Mouse (Mus musculus) erythroid progenitor cell, adult 5-6 weeks (primary cell): ENCODE measurements around the gene Cd164l2. TPM values are rescaled to one million over a fixed set of nuclear protein-coding genes. Genes with fewer than 3 reads are reported as not detected.

ENCODE experiments used
- ATAC-seq: replicated peaks from 2 replicates; pipeline ENCODE4 v1.8.0; 2016; ENCODE audit warnings: moderate number of reproducible peaks, mild to moderate bottlenecking, moderate TSS enrichment, inconsistent platforms; ENCODE audit not compliant: poor library complexity, low FRiP score, severe bottlenecking
- total RNA-seq, 2 experiments: library from RNA; stranded (forward) in 1 of 2; stranded (reverse) in 1 of 2; fragments of 150-400 nt in 1 of 2; fragments of 186-747, 209-891 nt in 1 of 2; gene quantifications; 2 replicates each; pipeline versions ENCODE4 v1.2.3 to v1.2.4; 2015 to 2017; ENCODE audit warnings: low replicate concordance in 2 of 2

Cd164l2 gene
- total RNA-seq, 2 experiments from 2014 or later, result not detected

DNA sequence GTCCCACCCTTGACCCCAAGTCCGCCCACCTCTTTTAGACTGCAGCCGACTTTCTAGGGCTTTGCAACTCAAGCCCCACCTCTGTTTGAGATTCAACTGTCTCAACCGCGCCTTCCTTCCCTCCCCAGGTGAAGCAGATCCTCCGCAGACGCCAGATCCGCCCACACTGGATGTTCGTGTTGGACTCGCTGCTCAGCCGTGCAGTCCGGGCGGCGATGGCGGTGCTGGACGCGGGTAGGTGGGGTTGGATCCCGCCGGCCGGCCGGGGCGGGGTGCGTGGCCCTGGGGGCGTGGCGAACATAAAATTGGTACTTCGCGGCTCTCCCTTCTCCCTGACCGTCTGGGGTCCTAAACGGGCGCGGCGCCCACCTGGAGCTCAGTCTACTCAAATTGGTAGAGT is 39.3 kb downstream of the Cd164l2 start:
- no peak for ATAC-seq

DNA sequence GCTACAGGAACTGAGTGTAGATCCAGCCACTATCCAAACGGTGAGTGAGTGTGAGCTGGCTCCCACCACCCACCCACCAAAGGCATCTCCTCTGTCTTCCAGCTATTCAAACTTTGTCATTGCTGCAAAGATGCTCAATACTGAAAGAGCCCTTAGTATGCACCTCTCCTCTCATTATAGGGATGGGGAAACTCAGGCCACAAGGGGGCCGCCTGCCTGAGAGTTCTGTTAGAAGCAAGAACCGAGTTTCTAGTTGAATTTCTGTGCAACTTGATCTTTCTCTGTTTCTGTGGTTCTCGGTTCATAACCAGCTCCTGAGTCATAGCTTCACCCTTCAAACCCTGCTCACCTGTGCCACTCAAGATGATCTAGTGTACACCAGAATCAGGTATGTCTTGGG is 40.2 kb downstream of the Cd164l2 start:
- no peak for ATAC-seq

DNA sequence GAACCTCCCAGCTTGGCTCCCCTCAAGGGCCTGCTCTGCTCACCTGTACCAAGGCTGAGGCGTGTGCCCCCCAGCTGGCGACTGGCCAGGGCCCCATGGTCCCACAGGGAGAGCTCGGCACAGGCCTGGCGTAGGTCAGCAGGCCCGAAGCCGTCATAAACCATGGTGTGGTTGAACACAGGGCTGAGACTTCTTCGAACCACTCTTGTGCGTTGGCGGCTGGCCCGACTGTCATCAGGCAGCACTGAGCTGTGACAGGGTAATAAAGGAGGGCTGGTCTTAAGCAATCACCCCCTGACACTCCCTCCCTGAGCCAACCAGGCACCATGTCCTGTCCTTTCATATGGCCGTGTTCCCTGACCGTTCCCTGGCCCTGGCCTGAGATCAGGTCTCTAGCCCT is 41.5 kb downstream of the Cd164l2 start:
- ATAC-seq, result no peak

DNA sequence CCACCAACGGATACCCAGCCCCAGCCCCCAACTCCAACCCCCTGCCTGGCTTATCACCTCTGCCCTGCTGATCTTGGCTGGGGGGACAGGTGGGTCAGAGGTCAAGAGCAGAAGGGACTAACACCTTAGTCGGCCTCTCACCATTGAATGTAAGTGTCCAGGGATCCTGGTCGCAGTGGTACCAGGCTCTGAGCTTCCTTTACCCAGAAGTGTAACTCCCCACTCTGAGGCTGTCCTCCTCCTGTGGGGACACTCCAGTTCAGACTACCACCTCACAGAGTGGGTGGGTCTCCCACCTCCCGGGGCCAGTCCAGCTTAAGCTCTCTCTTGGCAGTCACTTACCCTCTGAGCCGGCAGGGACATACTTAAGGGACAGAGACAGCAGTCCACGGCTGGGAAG is 43.5 kb downstream of the Cd164l2 start:
- no peak for ATAC-seq

DNA sequence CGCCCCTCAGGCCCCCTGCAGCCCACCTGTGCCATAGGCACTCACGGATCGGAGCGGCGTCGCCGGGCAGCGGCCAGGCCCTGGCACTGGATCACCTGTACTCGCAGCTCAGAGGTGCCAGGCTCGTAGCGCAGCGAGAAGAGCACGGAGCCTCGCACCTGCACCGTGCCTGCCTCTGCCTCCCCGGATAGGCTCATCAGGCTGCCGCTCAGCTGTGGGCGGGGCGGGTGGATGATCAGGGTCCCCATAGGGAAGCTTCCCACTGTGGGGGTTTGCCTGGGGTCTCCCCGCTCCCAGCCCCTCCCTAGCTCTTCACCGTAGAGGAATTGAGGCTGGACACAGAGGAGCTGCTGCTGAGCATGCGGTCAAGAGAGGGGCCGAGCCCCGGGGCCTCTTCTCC is 44.9 kb downstream of the Cd164l2 start:
- no peak for ATAC-seq

DNA sequence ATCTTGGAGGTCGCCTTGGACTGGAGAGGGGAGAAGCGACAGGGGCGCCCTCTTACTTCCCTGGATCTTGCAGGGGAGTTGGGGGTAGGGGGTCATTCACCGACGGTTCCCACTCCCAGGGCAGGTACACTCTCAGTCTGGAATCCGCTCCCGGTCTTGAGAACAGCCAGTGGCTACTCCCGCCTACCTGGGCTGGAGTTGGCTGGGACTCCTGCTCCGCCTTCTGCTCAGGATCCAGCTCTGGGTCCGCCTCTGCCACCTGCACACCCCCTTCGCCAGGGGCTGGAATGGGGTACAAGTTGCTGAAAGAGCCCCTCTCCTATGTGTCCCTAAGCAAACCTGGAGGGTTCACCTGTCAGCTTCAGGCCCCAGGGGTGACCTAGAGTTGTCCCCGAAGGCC is 45.3 kb downstream of the Cd164l2 start:
- ATAC-seq, result no peak

DNA sequence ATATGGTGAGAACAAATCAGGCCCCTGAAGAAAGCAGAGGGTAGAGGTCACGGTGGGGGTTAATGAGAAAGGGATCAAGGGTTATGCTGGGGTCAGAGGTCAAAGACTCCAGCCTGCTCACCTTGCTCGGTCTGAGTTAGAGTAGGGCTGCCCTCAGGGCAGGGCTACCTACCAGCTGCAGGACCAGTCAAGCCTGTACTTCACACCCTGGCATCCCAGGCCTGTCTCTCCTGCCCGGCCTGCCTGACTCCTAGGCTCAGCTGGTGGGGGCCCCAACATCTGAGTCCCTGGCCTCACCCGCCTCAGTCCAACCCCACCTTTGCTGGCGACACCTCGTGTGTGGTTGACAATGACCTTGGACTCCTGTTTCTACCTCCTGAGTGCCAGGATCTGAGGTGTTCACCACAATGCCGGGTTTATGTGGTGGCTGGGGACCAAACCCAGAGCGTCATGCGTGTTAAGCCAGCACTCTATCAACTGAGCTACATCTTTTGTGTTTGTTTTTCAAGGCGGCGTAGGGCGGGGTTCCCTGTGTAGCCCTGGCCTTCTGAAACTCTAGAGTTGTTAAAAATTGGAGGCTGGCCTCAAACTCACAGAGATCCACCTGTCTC is 46.0 kb downstream of the Cd164l2 start:
- ATAC-seq, result no peak

DNA sequence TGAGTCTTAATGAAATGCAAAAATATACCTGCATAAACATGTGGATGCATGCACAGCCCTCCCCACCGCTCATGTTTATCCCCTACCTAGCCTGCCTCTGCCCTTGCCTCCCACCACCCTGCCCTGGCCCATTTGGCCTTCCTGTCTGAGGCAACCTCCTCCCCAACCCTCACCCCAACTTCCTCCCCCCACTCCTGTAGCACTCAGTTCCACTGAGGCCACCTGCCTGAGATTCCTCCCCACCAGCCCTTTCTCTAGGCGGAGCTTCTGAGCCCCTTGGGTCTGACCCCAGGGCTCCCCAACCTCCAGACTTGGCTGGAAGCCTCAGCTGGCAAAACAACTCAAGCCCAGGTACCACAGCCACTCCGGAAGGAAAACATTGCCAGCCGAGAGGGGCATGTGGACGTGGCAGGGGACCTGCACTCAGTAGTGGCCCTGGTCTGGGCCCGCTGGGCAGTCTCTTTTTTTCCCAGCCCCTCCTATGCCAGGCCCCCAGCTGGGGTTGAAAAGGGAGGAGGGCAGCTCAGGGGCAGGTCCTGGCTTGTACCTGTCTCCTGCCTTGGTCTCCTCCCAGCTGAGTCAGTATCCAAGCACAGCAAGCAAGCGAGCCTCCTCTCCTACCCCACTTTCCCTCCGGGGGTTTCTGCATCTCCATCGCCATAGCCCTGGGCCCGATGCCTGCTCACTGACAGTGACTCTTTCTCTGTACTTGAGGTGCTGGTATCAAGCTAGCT is 49.9 kb downstream of the Cd164l2 start:
- ATAC-seq, result no peak

DNA sequence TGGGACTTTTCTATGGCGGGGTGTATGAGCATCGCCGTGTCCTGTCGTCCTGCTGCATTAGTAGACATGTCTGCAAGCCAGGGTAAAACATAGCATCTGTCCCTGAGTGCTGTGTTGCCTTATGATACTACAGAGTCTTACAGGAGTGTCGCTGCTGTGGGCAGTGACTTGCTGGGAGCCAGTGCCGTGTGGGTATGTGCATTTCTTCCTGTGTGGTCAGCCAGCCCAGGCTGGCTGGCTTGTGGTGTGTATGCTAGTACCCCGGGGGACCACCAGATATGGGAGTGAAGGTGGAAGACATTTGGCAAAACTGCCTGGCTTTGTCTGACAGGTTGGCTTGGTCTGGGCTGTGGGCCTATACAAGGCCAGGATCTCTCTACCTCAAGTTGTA is 50.4 kb downstream of the Cd164l2 start:
- no peak for ATAC-seq

DNA sequence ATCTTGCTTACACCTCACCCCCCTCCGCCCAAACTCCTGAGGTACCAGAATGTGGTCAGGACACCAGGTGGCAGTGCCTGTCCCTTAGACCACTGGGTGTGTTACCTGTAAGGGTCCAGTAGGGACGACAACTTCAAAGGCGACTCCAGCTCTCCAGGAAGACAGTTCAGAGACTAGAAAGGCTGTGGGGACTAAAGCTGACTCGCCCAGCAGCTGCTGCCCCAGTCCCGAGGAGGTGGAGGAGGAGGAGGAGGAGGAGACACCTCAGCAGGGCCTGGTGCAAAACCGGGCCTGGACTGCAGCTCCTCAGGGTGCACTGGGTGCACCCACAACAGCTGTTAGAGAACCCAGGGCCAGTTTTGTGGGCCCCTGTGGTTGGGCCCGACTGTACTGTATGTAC is 51.0 kb downstream of the Cd164l2 start, which contains the start of gene Sytl1:
TSS of gene Sytl1 (minus strand) at position 232 of the 400 bp plus-strand sequence.
- no peak; the same call in 1 of the 2 replicates for ATAC-seq

DNA sequence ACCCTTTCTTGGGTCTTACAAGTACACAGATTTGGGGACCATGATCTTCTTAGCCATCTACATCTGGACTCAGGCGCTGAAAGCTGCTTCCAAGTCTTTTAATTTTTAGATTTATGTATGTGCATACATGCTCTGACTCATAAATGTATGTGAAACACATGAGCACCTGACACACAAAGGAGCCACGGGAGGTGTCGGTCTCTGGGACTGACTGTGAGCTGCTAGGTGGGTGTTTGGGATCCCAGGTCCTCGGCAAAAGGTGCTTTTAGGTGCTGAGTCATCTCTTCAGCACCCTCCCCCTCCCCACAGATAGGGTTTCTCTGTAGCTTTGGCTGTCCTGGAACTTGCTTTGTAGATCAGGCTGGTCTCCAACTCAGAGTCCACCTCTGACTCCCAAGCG is 51.8 kb downstream of the Cd164l2 start:
- no peak for ATAC-seq

DNA sequence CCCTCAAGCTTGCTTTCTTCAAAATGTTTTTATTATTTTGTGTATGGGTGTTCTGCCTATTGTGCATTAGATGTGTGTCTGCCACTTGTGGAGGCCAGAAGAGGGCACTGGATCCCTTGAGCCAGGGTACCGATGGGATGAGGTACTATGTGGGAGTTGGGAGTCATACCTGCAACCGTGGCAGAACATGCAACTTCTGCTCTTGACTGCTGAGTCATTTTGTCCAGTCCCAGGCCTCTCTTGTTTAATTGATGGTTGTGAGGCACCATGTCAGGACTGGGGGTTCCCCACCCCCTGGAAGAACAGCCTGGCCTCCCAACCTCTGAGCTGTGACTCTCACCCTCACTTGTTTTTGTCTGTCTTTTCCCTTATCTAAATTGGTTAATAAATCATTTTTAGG is 52.6 kb downstream of the Cd164l2 start:
- no peak for ATAC-seq

DNA sequence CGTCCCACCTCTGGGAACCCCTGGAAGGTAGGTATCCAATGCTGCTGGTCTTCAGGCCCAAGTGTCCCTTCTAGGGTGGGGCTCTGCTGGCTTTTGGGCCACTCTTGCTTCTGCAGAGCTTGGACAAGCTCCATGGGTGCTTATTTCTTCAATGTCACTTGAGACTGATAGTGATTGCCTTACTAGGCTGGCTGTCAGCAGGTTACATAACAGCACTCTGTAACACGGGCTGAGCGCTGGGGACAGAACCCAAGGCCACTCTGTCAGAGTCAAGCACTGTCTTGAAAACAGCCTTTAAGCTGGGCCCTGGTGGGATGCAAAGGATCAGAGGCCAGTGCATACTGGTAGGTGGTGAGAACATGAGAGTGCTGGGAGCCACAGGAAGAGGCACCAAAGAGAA is 53.4 kb downstream of the Cd164l2 start:
- no peak for ATAC-seq

DNA sequence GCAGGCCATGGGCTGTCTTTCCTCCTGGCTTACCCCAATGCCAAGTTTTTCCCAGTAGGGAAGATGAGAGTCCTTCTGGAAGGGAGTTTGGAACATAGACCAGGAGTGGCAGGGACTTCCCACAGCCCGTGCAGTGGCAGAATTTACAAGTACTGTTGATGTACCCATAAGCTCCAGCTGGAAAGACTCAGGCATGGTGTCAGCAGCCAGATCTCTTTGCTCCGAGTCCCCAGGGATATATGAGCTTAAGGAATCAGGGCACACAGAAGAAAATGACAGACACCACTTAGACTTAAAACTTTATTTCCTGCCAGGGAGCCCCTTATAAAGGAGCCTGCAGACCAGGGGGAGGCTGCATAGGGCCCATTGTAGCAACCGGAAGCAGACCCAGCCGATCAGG is 53.8 kb downstream of the Cd164l2 start:
- no peak for ATAC-seq

DNA sequence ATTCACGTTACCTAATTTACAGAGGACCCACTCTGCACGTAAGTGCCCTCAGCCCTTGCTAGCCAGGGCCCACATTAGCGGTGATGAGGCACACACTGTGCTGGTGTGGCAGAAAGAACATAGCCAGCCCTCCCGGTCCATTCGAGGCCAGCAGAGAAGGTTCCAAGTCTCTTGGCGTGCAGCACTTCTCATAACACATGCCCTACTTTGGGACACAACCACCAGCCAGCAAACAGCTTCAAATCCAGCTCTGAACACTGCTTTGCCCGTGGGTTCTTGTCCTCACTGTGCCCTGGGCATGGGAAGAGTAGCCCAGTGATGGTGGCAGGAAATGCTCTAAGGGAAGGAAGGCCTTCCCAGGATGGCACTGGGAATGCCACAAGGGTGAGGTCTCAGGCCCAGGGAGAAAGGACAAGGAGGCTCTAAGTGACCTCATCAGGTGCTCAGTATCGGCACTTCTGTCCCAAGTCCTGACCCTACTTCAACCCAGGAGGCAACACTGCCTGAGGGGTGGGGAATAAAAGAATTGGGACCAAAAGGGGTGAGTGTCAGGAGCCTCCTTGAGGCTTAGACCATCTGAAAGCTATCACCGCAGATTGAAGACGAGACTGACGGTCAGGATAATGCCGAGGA is 54.4 kb downstream of the Cd164l2 start:
- ATAC-seq, result no peak

DNA sequence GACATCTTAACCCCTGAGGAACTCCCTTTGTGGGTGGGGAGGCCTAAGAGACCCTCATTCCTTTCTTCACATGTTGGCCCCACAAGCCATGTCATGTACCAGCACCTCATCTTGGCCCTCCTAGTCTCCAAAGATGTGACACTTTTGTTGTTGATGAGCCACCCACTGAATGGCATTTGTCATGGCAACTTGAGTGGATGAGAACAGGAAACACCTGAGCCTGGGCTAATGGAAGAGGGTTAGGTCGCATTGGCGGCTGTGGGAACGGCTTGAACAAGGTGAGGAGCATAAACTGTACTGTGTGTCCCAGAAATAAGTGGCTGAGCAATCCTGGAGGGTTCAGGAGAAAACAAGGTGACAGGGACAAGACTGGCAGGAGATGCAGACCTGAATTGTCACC is 57.0 kb downstream of the Cd164l2 start:
- ATAC-seq, result no peak

DNA sequence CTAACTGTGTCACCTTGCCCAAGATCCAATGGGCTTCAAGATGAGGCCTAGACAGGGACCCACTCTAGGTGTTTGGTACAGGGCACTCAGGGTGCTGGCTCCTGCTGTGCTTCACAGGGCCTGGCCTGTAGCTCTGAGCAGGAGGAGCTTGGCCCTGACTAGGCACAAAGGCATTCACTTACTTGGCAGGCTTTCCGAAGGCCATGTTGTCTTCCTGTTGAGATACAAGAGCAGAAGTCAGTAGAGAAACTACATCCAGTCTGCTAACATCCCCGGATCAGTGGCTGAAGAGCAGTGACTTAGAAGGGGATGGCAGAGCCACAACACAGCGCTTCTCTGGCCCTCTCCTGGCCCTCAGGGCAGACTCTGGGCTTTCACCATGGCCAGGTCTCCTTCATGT is 57.7 kb downstream of the Cd164l2 start:
- no peak for ATAC-seq

DNA sequence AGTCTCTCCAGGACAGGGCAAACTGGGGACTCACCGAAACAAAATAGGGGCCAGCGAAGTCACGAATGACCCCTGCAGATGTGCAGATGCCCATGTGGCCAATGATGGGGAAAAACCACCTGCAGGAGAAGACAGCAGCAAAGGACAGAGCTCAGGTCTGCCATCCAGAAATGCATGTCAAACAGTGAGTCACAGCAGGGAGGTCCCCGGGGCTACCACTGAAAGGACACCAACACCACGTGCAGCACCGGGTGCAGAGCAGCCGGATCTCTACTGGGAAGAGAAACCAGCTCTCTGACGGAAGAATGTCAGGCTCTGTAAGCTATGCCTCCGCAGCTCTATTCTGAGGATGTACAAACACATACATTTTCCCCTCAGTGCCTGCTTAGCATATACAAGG is 59.0 kb downstream of the Cd164l2 start:
- no peak for ATAC-seq
